Mouse (Mus musculus): ENCODE results near the gene Hspg2. TPM values are rescaled to one million over a fixed set of nuclear protein-coding genes. Genes with fewer than 3 reads are reported as not detected.

Hspg2 gene
- polyA plus RNA-seq, 1 experiment: 34.7 TPM

GRCm38 (mm10) chr4:137486081-137487014 is 17.8 kb downstream of the Hspg2 start:
- H3K27ac ChIP-seq (ENCODE audit: insufficient read depth, low read depth, low read length): peak overlapping the region; percentile 82
- no peaks in the 10 kb centered on the region for H3K36me3 ChIP-seq (ENCODE audit: control insufficient read depth, insufficient read depth, low read length)
- DNase-seq: peak; percentile 49
- H3K27me3 ChIP-seq (replicated peaks; ENCODE audit: control insufficient read depth, insufficient read depth, low read length): no peaks in the 10 kb centered on the region
- TF ChIP-seq POLR2A (IDR thresholded peaks at IDR 0.05; ENCODE audit: low read depth, low read length) (no peak), CTCF (conservative IDR thresholded peaks at IDR 0.05; ENCODE audit: insufficient read depth, insufficient read length, low read depth, low read length) (no peak)
- H3K4me1 ChIP-seq (ENCODE audit: control insufficient read depth, insufficient read depth, low read length): peaks cover 30% of the 10 kb centered on the region
- H3K4me3 ChIP-seq (ENCODE audit: insufficient read depth, low read depth, low read length): no peak overlapping the region
- 50% methylated on average over 20 of the region's 20 CpGs for WGBS

- H3K36me3 ChIP-seq (ENCODE audit: control insufficient read depth, insufficient read depth, low read length): no peaks in the 10 kb centered on the region
- TF ChIP-seq POLR2A (IDR thresholded peaks at IDR 0.05; ENCODE audit: low read depth, low read length): no peak
- TF ChIP-seq CTCF (conservative IDR thresholded peaks at IDR 0.05; ENCODE audit: insufficient read depth, insufficient read length, low read depth, low read length): no peak
- H3K27ac ChIP-seq (ENCODE audit: insufficient read depth, low read depth, low read length): peak overlapping the region; percentile 82
- H3K4me3 ChIP-seq (ENCODE audit: insufficient read depth, low read depth, low read length): no peak overlapping the region
- no peaks in the 10 kb centered on the region for H3K27me3 ChIP-seq (replicated peaks; ENCODE audit: control insufficient read depth, insufficient read depth, low read length)
- WGBS: 48% methylated on average over 10 of the region's 10 CpGs
- DNase-seq: peak; percentile 89
- peaks cover 29% of the 10 kb centered on the region for H3K4me1 ChIP-seq (ENCODE audit: control insufficient read depth, insufficient read depth, low read length)
Measured at GRCm38 (mm10) chr4:137487286-137488000, 18.9 kb downstream of the Hspg2 start.

GRCm38 (mm10) chr4:137488038-137488437 is 19.5 kb downstream of the Hspg2 start:
- no peak overlapping the region for H3K4me3 ChIP-seq (ENCODE audit: insufficient read depth, low read depth, low read length)
- peaks cover 29% of the 10 kb centered on the region for H3K4me1 ChIP-seq (ENCODE audit: control insufficient read depth, insufficient read depth, low read length)
- H3K36me3 ChIP-seq (ENCODE audit: control insufficient read depth, insufficient read depth, low read length): no peaks in the 10 kb centered on the region
- TF ChIP-seq CTCF (conservative IDR thresholded peaks at IDR 0.05; ENCODE audit: insufficient read depth, insufficient read length, low read depth, low read length) (no peak), POLR2A (IDR thresholded peaks at IDR 0.05; ENCODE audit: low read depth, low read length) (no peak)
- H3K27ac ChIP-seq (ENCODE audit: insufficient read depth, low read depth, low read length): peak overlapping the region; percentile 70
- H3K27me3 ChIP-seq (replicated peaks; ENCODE audit: control insufficient read depth, insufficient read depth, low read length): no peaks in the 10 kb centered on the region
- 53% methylated on average over 11 of the region's 11 CpGs for WGBS
- no peak for DNase-seq

GRCm38 (mm10) chr4:137488571-137489303 is 20.2 kb downstream of the Hspg2 start:
- 31% methylated on average over 12 of the region's 12 CpGs for WGBS
- TF ChIP-seq CTCF (conservative IDR thresholded peaks at IDR 0.05; ENCODE audit: insufficient read depth, insufficient read length, low read depth, low read length) (peak; percentile 35; the same call in 1 of the 2 replicates), POLR2A (IDR thresholded peaks at IDR 0.05; ENCODE audit: low read depth, low read length) (no peak)
- Histone ChIP-seq H3K4me1 (ENCODE audit: control insufficient read depth, insufficient read depth, low read length) (peaks cover 29% of the 10 kb centered on the region), H3K27me3 (replicated peaks; ENCODE audit: control insufficient read depth, insufficient read depth, low read length) (no peaks in the 10 kb centered on the region), H3K36me3 (ENCODE audit: control insufficient read depth, insufficient read depth, low read length) (no peaks in the 10 kb centered on the region), H3K27ac (ENCODE audit: insufficient read depth, low read depth, low read length) (peak overlapping the region; percentile 70), H3K4me3 (ENCODE audit: insufficient read depth, low read depth, low read length) (no peak overlapping the region)
- DNase-seq: peak; percentile 79

- WGBS: 58% methylated on average over 8 of the region's 8 CpGs
- H3K36me3 ChIP-seq (ENCODE audit: control insufficient read depth, insufficient read depth, low read length): no peaks in the 10 kb centered on the region
- no peaks in the 10 kb centered on the region for H3K27me3 ChIP-seq (replicated peaks; ENCODE audit: control insufficient read depth, insufficient read depth, low read length)
- peak overlapping the region; percentile 85 for H3K27ac ChIP-seq (ENCODE audit: insufficient read depth, low read depth, low read length)
- no peak for TF ChIP-seq POLR2A (IDR thresholded peaks at IDR 0.05; ENCODE audit: low read depth, low read length)
- TF ChIP-seq CTCF (conservative IDR thresholded peaks at IDR 0.05; ENCODE audit: insufficient read depth, insufficient read length, low read depth, low read length): no peak
- no peak overlapping the region for H3K4me3 ChIP-seq (ENCODE audit: insufficient read depth, low read depth, low read length)
- peak; percentile 84 for DNase-seq
- H3K4me1 ChIP-seq (ENCODE audit: control insufficient read depth, insufficient read depth, low read length): peaks cover 27% of the 10 kb centered on the region
Measured at GRCm38 (mm10) chr4:137489996-137490395, 21.4 kb downstream of the Hspg2 start.

- Histone ChIP-seq H3K4me1 (ENCODE audit: control insufficient read depth, insufficient read depth, low read length) (peaks cover 17% of the 10 kb centered on the region), H3K4me3 (ENCODE audit: insufficient read depth, low read depth, low read length) (no peak overlapping the region), H3K36me3 (ENCODE audit: control insufficient read depth, insufficient read depth, low read length) (no peaks in the 10 kb centered on the region), H3K27me3 (replicated peaks; ENCODE audit: control insufficient read depth, insufficient read depth, low read length) (no peaks in the 10 kb centered on the region), H3K27ac (ENCODE audit: insufficient read depth, low read depth, low read length) (no peak overlapping the region)
- peak; percentile 31 for DNase-seq
- TF ChIP-seq CTCF (conservative IDR thresholded peaks at IDR 0.05; ENCODE audit: insufficient read depth, insufficient read length, low read depth, low read length) (no peak), POLR2A (IDR thresholded peaks at IDR 0.05; ENCODE audit: low read depth, low read length) (no peak)
- 57% methylated on average over 11 of the region's 11 CpGs for WGBS
Measured at GRCm38 (mm10) chr4:137492563-137492962, 24.0 kb downstream of the Hspg2 start.
